Mouse (Mus musculus): Measurements from ENCODE around the gene Arhgef10l. TPM values are rescaled to one million over a fixed set of nuclear protein-coding genes. Genes with fewer than 3 reads are reported as not detected.

Arhgef10l gene
- total and polyA plus RNA-seq, 2 experiments from 2014 or later = 16.5 to 59.0 TPM

DNA sequence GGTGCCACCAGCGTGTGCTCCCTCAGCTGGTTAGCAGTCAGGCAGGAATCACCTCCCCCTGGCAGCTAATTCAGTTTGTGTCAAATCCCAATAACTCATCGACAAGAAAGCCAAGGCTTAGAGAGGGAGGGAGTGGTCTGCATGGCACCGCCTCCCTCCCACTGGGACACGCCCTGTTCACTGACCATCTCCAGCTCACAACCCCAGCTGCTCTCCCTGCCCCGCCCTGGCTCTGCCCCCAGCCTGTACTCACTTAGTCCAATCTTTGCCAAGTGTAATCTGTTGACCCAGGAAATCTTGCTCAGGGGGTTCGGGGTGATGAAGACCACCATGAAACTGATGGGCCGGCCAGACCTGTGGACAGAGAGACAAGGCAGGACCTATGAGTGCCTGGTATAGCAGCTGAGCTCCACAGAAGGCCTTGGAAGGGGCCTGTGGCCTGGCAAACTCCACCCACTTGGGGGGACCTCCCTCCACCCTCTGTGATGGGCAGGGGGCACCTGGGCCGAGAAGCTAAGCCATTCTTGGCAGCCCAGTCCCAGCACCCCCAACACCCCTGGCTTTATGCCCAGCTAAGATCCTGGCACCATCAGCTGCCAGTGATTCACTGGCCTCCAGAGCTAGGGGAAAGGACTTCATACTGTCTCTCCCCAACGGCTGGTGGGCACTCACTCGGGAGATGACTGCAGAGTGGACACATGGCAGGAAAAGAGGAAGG, 103.2 kb downstream of the Arhgef10l start:
- ATAC-seq = peak; percentile 79
- no peak for TF ChIP-seq CTCF (IDR thresholded peaks at IDR 0.05; ENCODE audit: low read depth)
- Histone ChIP-seq H3K27me3 (ENCODE audit: insufficient read depth, low read length) (no peaks in the 10 kb centered on the region), H3K9me3 (ENCODE audit: low read length) (no peaks in the 10 kb centered on the region), H3K4me3 (ENCODE audit: low read depth, low read length) (no peak overlapping the region), H3K36me3 (ENCODE audit: insufficient read depth) (peaks cover 55% of the 10 kb centered on the region), H3K4me2 (ENCODE audit: low read depth) (no peak overlapping the region), H3K4me1 (ENCODE audit: insufficient read depth) (no peaks in the 10 kb centered on the region), H3K9ac (no peak overlapping the region), H3K27ac (ENCODE audit: low read depth, low read length) (no peak overlapping the region)
- peak; percentile 76 for DNase-seq
- 67% methylated on average over 10 of the region's 10 CpGs for WGBS

DNA sequence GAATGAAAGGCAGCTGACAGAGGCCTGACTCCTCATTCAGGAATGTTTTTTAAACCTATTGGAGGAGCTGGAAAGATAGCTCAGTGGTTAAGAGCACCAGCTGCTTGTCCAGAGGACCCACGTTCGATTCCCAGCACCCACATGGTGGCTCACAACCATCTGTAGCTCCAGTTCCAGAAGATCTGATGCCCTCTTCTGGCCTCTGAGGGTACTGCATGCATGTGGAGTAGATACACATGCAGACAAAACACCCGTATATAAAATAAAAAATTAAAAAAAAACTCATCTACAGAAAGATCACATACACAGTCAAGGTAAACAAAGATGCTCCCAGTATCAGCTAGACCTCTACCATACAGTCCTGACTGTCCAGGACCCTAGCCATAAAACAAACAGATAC, 104.1 kb downstream of the Arhgef10l start:
- Histone ChIP-seq H3K36me3 (ENCODE audit: insufficient read depth) (peaks cover 52% of the 10 kb centered on the region), H3K4me2 (ENCODE audit: low read depth) (no peak overlapping the region), H3K9ac (no peak overlapping the region), H3K9me3 (ENCODE audit: low read length) (no peaks in the 10 kb centered on the region), H3K4me1 (ENCODE audit: insufficient read depth) (no peaks in the 10 kb centered on the region; the same call in 1 of the 2 replicates), H3K27ac (ENCODE audit: low read depth, low read length) (no peak overlapping the region), H3K27me3 (ENCODE audit: insufficient read depth, low read length) (no peaks in the 10 kb centered on the region), H3K4me3 (ENCODE audit: low read depth, low read length) (no peak overlapping the region)
- ATAC-seq (no peak), DNase-seq (no peak)
- peak; percentile 40; the same call in 1 of the 2 replicates for TF ChIP-seq CTCF (IDR thresholded peaks at IDR 0.05; ENCODE audit: low read depth)
- 96% methylated on average over 3 of the region's 3 CpGs for whole genome bisulfite sequencing

DNA sequence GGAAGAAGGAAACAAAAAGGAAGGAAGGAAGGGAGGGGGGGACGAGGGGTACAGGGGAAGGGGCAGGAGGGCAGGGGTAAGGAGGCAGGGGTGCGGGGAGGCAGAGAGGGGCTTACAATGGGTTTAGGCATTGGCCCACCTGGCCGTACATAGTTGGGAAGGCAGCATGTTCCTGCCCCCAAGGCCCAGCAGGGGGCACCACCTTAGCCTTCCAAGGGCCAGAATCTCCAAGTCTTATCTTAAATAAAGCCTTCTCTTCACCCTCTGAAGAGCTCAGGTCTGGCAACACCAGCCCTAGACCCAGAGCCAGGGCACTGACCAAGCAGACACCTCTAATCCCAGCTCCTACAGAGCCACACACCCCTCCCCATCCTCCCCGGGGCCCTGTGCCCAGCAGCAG, 106.0 kb downstream of the Arhgef10l start:
- H3K27me3 ChIP-seq (ENCODE audit: insufficient read depth, low read length) = no peaks in the 10 kb centered on the region
- no peaks in the 10 kb centered on the region; the same call in 1 of the 2 replicates for H3K4me1 ChIP-seq (ENCODE audit: insufficient read depth)
- no peak overlapping the region for H3K4me3 ChIP-seq (ENCODE audit: low read depth, low read length)
- DNase-seq = no peak
- ATAC-seq = no peak
- H3K9ac ChIP-seq = no peak overlapping the region
- H3K4me2 ChIP-seq (ENCODE audit: low read depth) = no peak overlapping the region
- peak; percentile 36 for TF ChIP-seq CTCF (IDR thresholded peaks at IDR 0.05; ENCODE audit: low read depth)
- no peak overlapping the region for H3K27ac ChIP-seq (ENCODE audit: low read depth, low read length)
- 93% methylated on average over 4 of the region's 4 CpGs for WGBS
- peaks cover 38% of the 10 kb centered on the region for H3K36me3 ChIP-seq (ENCODE audit: insufficient read depth)
- no peaks in the 10 kb centered on the region for H3K9me3 ChIP-seq (ENCODE audit: low read length)

DNA sequence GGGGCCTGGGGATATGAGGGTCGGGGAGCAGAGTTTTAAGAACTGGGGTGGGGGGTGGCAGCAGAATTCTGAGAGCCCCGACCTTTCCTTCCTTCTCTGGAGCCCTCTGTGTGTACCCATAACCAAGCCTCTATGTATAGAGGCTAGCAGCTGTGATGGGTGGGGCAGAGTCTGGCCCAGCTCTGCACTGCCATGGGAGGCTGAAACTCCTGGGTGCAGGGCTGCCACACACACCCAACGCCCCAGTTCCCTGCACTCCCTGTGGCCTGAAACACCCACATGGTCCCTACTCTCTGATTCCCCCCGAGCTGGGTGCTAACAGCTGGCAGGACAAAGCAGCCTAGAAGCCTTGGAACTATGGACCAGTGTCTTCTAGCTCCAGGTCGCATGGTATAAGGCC, 107.6 kb downstream of the Arhgef10l start:
- Histone ChIP-seq H3K27me3 (ENCODE audit: insufficient read depth, low read length) (no peaks in the 10 kb centered on the region), H3K9me3 (ENCODE audit: low read length) (no peaks in the 10 kb centered on the region), H3K4me1 (ENCODE audit: insufficient read depth) (no peaks in the 10 kb centered on the region; the same call in 1 of the 2 replicates), H3K27ac (ENCODE audit: low read depth, low read length) (no peak overlapping the region), H3K4me3 (ENCODE audit: low read depth, low read length) (no peak overlapping the region), H3K36me3 (ENCODE audit: insufficient read depth) (peaks cover 39% of the 10 kb centered on the region), H3K4me2 (ENCODE audit: low read depth) (no peak overlapping the region), H3K9ac (no peak overlapping the region)
- 81% methylated on average over 5 of the region's 5 CpGs for WGBS
- no peak for TF ChIP-seq CTCF (IDR thresholded peaks at IDR 0.05; ENCODE audit: low read depth)
- DNase-seq = no peak
- ATAC-seq = no peak

DNA sequence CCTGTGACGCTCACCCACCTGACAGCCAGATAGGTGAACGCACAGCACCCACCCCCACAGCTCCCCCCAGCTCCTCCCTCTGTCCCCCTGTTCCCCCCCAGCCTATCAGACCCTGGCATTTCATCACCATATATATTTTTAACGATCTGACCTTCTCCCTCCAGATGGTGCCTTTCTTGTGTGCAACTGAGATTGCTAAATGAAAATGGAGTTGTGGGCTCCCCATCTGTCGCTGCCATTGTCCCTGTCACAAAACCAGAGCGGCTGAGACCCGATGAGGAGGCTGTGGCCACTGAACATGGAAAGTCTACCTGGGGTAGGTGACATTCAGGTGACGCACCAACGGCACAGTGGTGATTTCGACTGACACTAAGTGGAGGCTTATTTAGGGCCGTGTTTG, 109.3 kb downstream of the Arhgef10l start:
- no peak overlapping the region for H3K27ac ChIP-seq (ENCODE audit: low read depth, low read length)
- no peak for DNase-seq
- H3K27me3 ChIP-seq (ENCODE audit: insufficient read depth, low read length) = no peaks in the 10 kb centered on the region
- WGBS = 69% methylated on average over 10 of the region's 10 CpGs
- no peak overlapping the region for H3K4me2 ChIP-seq (ENCODE audit: low read depth)
- no peaks in the 10 kb centered on the region; the same call in 1 of the 2 replicates for H3K4me1 ChIP-seq (ENCODE audit: insufficient read depth)
- no peak overlapping the region for H3K9ac ChIP-seq
- no peak for TF ChIP-seq CTCF (IDR thresholded peaks at IDR 0.05; ENCODE audit: low read depth)
- no peaks in the 10 kb centered on the region for H3K9me3 ChIP-seq (ENCODE audit: low read length)
- no peak overlapping the region for H3K4me3 ChIP-seq (ENCODE audit: low read depth, low read length)
- peaks cover 43% of the 10 kb centered on the region for H3K36me3 ChIP-seq (ENCODE audit: insufficient read depth)
- ATAC-seq = no peak

DNA sequence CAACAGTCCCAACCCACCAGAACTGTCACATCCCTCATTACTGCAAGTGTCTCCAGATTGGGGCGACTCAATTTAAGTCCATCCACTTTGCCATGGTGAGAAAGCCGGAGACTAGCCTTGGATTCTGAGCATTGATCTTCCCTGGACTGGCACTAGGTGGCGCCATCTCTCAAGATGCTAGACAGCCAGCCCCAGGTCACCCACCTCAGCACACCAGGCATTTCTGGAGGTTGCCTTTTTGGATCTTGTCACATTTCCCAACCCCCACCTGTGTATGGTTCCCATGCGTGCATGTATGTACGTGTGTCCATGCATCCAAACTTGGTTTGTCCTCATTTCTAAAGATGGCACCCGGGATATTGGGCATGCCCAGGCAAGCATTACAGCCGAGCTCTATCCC, 110.5 kb downstream of the Arhgef10l start:
- no peaks in the 10 kb centered on the region for H3K27me3 ChIP-seq (ENCODE audit: insufficient read depth, low read length)
- peaks cover 38% of the 10 kb centered on the region for H3K36me3 ChIP-seq (ENCODE audit: insufficient read depth)
- no peak overlapping the region for H3K27ac ChIP-seq (ENCODE audit: low read depth, low read length)
- H3K9ac ChIP-seq = no peak overlapping the region
- H3K9me3 ChIP-seq (ENCODE audit: low read length) = no peaks in the 10 kb centered on the region
- peak; percentile 85 for TF ChIP-seq CTCF (IDR thresholded peaks at IDR 0.05; ENCODE audit: low read depth)
- WGBS = 45% methylated on average over 7 of the region's 7 CpGs
- no peak overlapping the region for H3K4me3 ChIP-seq (ENCODE audit: low read depth, low read length)
- DNase-seq (peak; percentile 75), ATAC-seq (peak; percentile 38; the same call in 1 of the 2 replicates)
- H3K4me2 ChIP-seq (ENCODE audit: low read depth) = no peak overlapping the region
- no peaks in the 10 kb centered on the region; the same call in 1 of the 2 replicates for H3K4me1 ChIP-seq (ENCODE audit: insufficient read depth)

DNA sequence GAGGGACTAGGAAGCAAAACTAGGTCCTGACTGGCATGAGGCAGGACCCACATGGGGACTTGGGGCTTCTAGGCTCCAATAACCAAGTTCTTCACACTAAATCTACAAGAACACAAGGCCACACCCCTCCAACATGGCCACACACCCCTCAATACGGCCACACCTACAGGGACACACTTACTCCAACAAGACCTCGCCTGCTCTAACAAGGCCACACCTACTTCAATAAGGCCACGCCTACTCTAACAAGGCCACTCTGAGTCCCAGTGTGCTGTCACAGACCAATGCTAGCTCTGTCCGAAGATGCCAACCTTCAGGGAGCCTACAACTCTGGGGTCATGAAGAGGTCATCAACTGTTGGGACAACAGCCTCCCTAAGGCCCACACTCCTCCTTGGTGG, 111.3 kb downstream of the Arhgef10l start:
- ATAC-seq (no peak), DNase-seq (no peak)
- Histone ChIP-seq H3K4me1 (ENCODE audit: insufficient read depth) (no peaks in the 10 kb centered on the region; the same call in 1 of the 2 replicates), H3K36me3 (ENCODE audit: insufficient read depth) (peaks cover 37% of the 10 kb centered on the region), H3K4me3 (ENCODE audit: low read depth, low read length) (no peak overlapping the region), H3K9ac (no peak overlapping the region), H3K27ac (ENCODE audit: low read depth, low read length) (no peak overlapping the region), H3K9me3 (ENCODE audit: low read length) (no peaks in the 10 kb centered on the region), H3K27me3 (ENCODE audit: insufficient read depth, low read length) (no peaks in the 10 kb centered on the region), H3K4me2 (ENCODE audit: low read depth) (no peak overlapping the region)
- no peak for TF ChIP-seq CTCF (IDR thresholded peaks at IDR 0.05; ENCODE audit: low read depth)
- WGBS = 89% methylated on average over 4 of the region's 4 CpGs

Measured in forebrain, postnatal 0 days (tissue).